Mouse (Mus musculus): ENCODE data around the gene Adamts15.

Gene Adamts15

GRCm38 (mm10) chr9:30880553-30880952, 41.7 kb downstream of the Adamts15 start:
- WGBS, result 95% methylated on average over 9 of the region's 9 CpGs

- 84% methylated on average over 2 of the region's 2 CpGs for WGBS
These were observed 42.3 kb downstream of the Adamts15 start for GRCm38 (mm10) chr9:30879947-30880273.

GRCm38 (mm10) chr9:30879248-30879946, 42.9 kb downstream of the Adamts15 start:
- WGBS, result 88% methylated on average over 7 of the region's 7 CpGs

GRCm38 (mm10) chr9:30876552-30876951, 45.7 kb downstream of the Adamts15 start:
- WGBS, result 85% methylated on average over 3 of the region's 3 CpGs

GRCm38 (mm10) chr9:30855837-30856236, 66.4 kb downstream of the Adamts15 start:
- WGBS, result 77% methylated on average over 2 of the region's 2 CpGs

GRCm38 (mm10) chr9:30851841-30852240, 70.4 kb downstream of the Adamts15 start:
- 95% methylated on average over 2 of the region's 2 CpGs for WGBS

- 95% methylated on average over 4 of the region's 4 CpGs for WGBS
These were observed 72.3 kb downstream of the Adamts15 start for GRCm38 (mm10) chr9:30849951-30850350.

GRCm38 (mm10) chr9:30849444-30849843, 72.8 kb downstream of the Adamts15 start:
- 91% methylated on average over 8 of the region's 8 CpGs for WGBS

All from cerebral cortex, adult 2 months (tissue).